Mouse (Mus musculus) adrenal gland, postnatal 25 days (tissue): Measurements from ENCODE around the gene Bcl2l13. TPM values are rescaled to one million over a fixed set of nuclear protein-coding genes. Genes with fewer than 3 reads are reported as not detected.
A peak's percentile ranks its signal among the peaks of the same experiment; 100 is the strongest.
"Not testable (repeated sequence)": the region's sequence is repeated elsewhere in the genome, so short reads cannot be mapped to it uniquely, and the experiment has no call there.

Source experiments
- DNase-seq: peaks from one replicate; pipeline ENCODE4 v3.0.0; 2021; ENCODE audit warnings: mixed read lengths
- long read RNA-seq: library from polyadenylated mRNA; stranded (forward); transcript quantifications from one replicate; pipeline ENCODE4 v2.0.0, GENCODE M21; 2021
- total RNA-seq: library from RNA; stranded (reverse); gene quantifications from 2 replicates; pipeline ENCODE4 v1.2.3, GENCODE M21; 2021

Gene Bcl2l13
- 56.4 and 66.0 TPM in 2 replicates for total RNA-seq
- long read RNA-seq, full-length matches to known transcripts = 35 of 61 reads
- long read RNA-seq, partial matches to known transcripts = 15 of 61 reads
- long read RNA-seq, other reads (novel, unspliced or antisense) = 11 of 61 reads

DNA sequence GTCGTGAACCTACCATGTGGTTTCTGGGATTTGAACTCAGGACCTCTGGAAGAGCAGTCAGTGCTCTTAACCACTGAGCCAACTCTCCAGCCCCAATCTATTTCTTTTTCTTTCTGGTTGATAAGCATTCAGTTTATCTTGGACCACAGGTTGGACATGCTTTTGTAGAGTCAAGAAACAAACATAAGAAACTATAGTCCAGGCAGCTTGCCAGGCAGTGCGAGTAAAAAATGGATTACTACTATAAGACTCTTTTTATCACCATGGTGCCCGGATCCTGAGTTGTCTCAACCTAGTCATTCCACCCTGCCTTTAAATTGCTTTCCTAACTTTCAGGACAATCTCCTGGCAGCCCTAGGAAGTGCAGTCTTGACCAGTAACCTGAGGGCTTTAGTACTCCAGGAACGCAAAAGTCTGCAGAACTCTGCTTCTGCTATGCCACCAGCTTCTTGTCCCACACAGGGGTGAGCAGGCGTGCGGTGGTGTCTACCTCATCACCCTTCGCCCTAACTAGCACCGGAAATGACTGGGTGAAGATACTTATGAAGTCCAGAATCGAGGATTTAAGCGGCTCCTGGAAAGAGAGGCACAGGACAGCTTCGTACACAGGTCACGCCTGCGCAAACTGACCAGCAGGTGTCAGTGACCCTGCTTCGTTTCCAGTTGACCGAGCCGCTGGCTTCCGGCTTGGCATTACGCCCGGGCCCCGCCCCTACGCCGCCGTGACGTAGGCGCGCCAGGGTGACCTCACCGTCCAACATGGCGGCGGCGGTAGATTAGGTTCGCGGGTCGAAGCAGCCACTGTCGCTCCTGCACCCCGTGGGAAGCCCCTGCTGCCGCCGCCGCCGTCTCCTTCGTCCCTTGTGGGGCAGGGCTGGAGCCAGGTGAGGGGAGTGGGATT lies at the start of gene Bcl2l13:
Bcl2l13 (plus strand) TSS at position 739 of the 901 bp plus-strand sequence.
- DNase-seq = peak; percentile 98

DNA sequence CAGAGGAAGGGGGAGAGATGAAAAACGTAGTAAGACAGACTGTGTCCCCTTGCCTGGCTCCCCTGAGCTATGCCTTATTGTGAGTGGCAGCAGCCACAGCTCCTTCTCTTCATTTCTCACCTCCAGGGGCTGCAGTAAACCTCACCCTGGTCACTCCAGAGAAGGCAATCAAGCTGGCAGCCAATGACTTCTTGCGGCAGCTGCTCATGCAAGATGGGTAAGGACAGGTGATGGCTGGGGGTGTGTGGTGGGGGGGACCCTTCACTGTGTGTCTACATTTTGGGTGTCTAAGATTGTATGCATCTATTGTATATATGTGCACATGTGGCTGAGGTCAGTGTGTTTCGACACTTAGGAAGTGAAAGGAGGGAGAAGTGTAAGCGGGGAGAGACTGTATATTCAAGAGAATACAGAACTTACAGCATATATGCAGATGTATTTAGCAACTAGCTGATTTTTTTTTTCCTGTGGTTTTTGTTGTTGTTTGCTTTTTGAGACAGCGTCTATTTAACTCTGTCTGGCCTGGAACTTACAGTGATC lies 47.9 kb upstream of the Bcl2l13 start:
- no peak for DNase-seq

DNA sequence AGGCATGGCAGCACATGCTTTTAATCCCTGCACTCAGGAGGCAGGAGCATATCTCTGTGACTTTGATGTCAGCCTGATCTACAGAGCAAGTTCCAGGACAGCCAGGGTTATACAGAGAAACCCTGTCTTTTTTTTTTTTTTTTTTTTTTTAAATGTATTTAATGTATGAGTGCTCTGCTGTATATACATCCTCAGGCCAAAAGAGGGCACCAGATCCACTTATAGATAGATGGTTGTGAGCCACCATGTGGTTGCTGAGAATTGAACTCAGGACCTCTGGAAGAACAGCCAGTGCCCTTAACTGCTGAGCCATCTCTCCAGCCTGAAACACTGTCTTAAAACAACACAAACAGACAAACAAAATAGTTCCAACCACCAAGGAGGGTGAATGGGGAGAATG lies 47.1 kb upstream of the Bcl2l13 start:
- DNase-seq = no peak

DNA sequence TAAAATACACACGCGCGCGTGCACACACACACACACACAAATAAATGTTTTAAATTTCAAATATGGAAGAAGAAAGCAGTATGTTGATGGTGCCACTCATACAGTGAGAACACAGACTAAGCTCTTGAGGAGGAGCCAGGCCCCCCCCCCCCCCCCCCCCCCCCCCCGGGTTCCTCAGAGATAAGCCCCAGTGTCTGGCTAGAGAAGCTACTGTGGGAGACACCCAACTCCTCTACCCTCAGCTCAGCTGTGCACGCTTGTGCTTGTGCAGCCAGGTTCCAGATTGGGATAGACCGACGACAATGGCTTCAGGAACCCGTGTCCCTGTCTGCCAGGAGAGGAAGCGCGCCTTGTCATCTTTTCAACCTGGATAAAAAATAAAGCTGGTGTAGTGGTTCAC lies 45.9 kb upstream of the Bcl2l13 start:
- DNase-seq = no peak

DNA sequence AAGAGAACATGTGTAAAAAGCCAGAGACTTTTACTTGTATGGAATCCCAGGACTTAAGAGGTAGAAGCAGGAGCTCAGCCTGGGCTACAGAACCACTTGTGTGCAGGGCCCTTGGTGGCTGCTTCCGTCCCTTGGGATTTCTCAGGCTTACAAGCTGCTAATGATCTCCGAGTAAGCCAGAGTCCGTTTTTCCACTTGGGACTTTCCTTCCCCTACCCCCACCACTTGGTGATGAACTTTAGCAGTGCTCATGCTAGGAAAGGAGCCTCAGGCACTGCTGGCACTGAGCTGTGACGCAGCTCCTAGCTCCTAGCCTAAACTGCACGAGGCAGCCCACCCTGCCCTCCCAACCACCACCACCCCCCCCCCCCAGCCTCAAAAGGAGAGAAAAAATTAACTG lies 45.3 kb upstream of the Bcl2l13 start:
- no peak for DNase-seq

DNA sequence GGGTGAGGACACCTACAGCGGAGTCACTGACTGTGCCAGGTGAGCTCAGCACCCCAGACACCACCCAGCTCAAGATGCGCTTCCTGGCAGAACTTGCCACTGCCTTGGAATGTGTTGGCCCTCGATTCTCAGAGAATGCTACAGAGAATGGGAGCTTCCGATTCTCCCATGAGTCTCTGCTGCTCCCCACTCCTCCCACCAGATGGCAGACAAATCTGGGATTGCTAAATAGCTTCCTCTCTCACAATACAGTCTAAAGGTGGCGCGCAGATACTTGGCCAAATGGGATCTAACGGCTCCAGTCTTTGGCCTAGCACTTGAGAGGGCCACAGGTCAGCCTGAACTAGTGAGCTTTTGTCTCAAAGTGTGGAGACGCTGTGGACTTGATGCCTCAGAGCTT lies 43.1 kb upstream of the Bcl2l13 start:
- no peak for DNase-seq

DNA sequence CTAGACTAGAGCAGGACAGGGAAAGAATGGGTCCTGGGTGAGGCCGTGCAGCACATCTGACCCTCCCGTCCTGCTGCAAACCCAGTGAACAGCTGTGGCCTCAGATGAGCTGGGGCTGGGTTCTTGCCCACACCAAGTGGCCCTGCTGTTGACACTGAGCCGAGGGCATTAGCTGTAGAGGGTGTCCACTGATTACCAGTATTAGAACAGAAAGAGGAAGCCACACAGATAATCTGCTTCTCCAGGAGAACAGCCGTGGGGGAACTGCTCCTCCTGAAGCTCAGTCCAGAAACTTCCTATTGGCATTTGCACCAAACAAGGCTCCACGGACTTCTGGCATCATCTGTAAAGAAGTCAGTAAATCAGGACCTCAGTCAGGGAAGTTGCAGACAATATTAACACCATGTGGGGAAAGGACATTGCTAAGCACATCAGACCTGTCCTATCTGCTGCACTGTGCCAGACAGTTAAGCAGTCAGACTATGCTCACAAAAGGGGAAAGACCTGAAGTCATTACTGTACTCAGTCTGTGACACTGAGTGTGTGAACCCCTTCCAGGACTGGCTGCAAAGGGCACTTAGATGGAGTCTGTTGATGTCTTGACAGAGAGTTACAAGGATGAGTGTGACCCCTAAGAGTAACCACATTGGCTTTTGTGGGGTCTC lies 40.5 kb upstream of the Bcl2l13 start:
- no peak for DNase-seq

DNA sequence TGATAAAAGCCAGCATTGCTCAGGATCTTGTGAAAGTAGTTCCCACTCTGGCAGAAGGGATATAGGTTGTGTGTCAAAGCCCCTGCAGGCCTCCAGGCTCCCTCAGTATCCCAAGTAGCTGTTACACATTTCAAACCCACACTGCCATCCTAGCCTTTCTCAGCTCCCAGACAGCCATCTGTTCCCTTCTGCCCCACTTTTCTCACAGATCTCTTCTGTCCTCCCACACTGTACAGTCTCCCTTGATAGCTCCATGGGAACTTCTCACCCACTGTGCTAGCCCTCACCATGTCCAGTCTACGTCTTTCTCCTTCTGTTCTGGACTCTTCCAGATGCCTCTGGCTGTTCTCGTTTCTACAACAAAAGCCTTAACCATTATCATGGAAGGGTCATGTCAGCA lies 39.9 kb upstream of the Bcl2l13 start:
- DNase-seq = no peak

DNA sequence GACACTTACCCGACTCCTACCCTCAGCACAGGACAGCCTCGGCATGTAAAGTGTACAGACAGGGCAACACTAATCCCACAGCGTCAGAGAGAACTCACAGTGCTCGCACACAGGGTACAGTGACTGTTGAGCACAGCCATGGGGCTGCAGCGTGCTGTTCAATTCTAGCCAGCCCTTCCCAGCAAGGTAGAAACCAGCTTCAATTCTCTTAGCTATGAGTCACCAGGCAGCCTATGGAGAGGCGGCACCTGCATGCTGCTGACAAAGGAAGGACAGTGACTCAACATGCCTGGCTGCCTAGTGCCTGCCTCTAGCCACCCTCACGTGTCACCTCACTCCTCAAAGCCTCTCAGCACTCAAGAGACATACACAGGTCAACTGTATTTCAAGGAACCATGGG lies 38.0 kb upstream of the Bcl2l13 start:
- DNase-seq = no peak

DNA sequence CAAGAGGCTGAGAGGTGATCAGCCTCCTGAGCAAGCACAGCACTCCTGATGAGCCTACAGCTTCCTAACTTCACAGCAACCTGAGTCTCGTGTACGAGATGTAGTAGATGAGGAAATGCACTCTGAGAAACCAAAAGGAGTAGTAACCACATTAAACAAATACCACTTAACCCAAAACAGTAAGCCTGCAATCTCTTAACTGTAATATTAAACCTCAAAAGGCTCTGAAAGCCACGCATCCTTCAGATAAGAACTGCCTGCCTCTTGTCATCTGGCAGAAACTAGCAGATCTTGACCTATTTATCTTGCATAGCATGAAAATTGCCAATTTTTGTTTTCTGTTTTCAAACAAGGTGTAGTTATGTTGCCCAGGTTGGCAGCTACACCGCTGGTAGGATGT lies 37.1 kb upstream of the Bcl2l13 start:
- no peak for DNase-seq

DNA sequence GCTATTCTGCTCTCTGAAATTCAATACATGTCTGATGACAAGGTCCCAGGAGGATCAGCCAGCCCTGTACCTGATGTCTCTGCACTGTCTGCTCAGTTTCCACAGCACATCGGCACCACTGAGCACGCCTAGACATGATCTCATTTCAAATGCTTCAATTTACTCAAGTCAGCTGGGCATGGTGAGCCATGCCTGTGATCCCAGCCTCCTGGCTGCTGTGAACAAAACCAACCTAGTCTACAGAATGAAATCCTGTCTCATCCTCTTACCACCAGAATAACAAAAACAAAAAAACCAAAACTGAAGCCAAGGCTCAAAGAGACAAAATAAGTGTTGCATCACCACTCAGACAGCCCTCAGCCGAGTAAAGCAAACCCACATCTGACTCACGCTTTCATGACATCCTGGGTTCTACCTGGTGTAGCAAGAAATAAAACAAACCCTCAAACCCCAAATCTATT lies 36.4 kb upstream of the Bcl2l13 start:
- no peak for DNase-seq

DNA sequence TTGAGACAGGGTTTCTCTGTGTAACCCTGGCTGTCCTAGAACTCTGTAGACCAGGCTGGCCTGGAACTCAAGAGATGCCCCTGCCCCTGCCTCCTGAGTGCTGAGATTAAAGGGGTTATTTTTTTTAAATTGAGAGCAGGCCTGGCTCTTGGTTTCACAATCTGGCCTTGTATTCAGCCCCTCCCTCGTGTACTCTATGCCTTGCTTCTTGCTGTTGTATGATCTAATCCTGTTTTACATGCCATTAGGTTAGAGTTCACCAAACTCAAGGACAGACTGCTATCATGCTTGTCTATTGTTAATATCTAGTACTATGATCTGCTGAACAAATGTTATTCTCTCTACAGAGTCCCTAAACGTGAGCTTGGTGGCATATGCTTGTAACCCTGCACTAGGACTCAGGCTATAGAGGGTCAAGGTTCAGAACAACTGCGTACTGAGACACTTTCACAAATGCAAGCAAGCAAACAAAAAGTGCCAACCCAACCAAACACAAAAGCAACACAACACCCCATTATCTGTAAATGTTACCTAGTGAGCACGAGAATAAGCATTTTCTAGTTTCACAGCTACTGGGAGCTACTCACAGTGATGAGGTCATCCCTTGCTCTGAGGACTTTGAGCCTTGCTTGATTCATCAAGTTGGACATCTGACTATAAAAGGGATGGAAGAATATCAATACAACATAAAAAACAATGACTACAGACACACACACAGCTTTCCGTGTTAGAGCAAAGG lies 28.8 kb upstream of the Bcl2l13 start:
- no peak for DNase-seq

DNA sequence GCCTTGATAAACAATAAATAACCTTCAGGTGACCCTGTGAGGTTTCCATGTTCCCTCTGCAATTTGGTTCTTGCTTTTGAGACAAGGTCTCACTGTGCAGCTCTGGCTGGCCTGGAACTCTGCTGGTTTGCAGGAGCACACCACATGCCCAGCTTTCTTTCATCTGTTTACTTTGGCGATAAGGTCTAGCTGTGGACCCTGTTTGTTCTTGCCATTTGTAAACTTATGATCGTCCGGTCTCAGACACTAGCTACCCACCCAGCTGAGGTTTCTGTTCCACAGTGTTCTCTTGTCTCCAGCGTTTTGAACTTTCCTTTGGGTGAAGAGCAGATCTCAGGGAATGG lies 28.3 kb upstream of the Bcl2l13 start:
- DNase-seq = no peak

DNA sequence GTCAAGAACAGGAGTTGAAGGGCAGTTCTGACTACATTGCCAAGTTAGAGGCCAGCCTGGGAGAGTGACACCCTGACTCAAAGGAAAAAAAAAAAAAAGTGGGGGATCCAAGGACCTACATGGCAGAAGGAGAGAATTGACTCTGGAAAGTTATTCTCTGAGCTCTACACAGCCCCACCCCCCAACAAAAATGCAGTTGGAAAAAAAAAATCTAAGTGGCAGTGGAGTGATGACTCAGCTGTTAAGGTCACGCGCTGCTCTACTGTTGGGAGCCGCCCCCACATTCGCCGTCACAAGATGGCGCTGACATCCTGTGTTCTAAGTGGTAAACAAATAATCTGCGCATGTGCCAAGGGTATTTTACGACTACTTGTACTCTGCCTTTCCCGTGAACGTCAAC lies 24.0 kb upstream of the Bcl2l13 start:
- DNase-seq = not testable (repeated sequence)

DNA sequence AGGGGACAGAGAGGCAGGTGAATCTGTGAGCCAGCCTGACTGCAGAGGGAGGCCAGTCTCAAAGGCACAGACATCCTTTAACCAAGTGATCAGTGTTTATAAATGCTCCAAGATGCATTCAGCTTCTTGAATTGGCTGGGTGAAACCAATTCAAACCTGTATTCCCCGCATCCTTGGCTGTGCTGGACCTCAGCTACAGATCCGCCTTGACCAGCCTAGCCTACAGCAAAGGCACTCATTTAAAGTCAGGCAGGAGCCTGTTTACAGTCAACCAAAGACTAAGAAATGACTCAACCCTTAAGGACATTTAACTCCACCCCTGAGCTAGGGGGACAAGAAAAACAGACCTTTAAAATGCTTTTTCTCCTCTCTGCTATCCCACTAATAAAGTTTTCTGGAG lies 16.7 kb upstream of the Bcl2l13 start:
- no peak for DNase-seq

DNA sequence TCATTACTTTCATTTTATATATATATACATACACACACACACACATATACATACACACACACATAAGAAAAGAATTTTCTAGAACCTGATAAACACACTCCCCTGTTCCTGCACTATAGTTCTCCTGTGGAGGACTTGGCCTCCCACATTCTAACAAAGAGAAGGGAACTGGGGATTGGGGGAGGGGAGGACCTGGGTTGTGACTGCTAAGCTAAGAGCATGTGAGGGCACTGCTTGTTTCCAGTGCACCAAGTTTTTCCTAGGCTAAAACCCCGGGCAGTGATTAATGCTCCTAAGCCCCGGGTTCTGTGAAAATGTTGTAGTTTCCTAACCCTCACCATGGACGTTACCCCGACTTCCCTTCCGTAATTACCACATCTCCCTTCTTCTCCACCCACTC lies 15.9 kb upstream of the Bcl2l13 start:
- DNase-seq = peak; percentile 36

DNA sequence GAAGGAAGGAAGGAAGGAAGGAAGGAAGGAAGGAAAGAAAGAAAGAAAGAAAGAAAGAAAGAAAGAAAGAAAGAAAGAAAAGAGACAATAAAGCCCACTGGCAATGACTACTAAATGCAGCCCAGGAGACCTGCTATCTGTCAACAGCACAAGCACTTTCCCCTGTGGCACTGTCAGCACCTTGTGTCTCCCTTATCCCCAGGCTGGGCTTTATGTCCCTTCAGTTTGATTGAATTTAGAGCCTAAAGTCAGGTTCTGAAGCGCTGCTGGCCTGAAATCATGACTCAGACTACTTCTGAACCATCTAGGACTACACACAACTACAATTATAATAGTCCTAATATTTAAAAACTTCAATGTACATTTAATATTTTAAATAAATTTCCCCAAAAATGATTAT lies 15.1 kb upstream of the Bcl2l13 start:
- no peak for DNase-seq

DNA sequence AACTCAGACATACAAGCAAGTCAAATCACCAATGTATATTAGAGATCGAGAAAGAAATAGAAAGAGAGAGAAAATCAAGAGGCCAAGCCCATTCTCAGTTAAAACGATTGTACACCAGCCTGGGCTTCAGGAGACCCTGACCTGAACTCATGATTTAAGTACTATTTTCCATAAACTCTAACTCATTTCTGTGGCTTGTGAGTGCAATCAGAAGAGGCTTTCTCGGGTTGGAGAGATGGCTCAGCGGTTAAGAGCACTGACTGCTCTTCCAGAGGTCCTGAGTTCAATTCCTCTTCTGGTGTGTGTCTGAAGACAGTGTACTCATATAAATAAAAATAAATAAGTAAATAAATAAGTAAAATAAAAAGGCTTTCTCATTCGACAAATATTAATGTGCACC lies 14.3 kb upstream of the Bcl2l13 start:
- DNase-seq = no peak

DNA sequence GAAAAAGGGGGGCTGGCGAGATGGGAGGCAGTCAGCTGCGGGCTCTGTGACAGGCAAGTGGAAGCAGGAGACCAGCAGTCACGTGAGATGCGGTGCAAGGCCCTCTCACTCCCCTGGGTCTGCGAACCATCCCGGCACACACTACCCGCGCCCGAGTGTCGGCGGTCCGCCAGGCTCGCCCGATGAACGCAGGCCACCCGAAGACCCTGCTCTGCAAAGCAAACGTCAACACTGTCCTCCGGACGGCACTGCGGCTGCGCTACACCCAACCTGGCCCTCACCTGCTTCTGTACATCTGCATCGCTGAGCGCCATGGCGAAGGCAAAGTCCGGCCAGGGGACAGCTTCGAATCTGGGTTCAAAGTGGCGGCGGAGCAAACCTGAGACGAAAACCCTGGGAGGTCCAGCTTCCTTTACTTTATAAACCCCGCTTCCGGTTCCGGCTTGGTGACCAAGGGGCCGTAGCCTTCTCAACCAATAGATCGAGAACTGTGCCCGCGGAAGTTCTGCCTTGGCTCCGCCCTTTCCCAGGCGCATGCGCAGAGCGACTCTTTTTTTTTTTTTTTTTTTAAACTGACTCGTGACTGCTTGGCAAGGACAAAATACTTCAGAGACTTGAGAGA lies 13.6 kb upstream of the Bcl2l13 start, which contains the start of gene Atp6v1e1:
Atp6v1e1 (minus strand) TSS at position 487 of the 622 bp plus-strand sequence.
- peak; percentile 86 for DNase-seq

DNA sequence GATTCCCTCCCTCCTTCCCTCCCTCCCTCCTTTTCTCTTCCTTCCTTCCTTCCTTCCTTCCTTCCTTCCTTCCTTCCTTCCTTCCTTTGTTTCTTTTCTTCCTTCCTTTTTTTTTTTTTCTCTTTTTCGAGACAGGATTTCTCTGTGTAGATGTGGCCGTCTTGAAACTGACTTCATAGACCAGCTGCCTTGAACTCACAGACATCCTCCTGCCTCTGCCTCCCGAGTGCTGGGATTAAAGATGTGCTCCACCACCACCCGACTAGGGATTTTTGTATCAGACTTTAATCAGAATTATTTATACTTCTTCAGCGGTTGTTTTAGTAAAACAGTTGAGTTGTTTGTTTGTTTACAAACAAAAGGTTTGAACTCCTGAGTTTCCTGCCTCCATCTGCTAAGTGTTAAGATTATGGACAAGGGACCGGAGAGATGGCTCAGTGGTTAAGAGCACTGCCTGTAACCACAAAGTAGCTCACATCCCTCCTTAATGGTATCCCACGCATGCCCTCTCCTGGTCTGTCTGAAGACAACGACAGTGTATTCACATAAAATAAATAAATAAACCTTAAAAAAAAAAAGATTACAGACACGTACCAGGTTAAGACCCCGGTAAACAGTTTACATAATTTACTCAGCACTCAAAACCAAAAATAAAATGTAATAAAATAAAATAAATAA lies 12.9 kb upstream of the Bcl2l13 start:
- no peak for DNase-seq

DNA sequence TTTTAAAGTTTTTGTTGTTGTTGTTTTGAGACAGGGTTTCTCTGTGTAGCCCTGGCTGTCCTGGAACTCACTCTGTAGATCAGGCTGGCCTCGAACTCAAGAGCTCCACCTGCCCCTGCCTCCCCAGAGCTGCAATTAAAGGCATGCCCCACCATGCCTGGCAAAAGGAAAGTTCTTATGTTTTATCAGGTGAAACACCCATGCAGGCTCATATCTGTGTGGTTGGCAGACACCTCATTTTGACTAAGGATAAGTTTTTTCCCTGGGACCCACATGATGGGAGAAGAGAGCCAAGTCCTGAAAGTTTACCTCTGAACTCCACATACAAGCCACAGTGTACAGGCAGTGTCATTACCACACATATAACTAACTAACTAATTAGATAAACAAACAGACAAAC lies 6.0 kb upstream of the Bcl2l13 start:
- DNase-seq = no peak
